Mouse (Mus musculus) ES-Bruce4 (cell line): ENCODE data around the gene Srprb.

Experiments used
- CTCF ChIP-seq: IDR thresholded peaks from one replicate; pipeline ENCODE4 v1.8.1; 2011; ENCODE audit warnings: low read depth, low read length
- POLR2A ChIP-seq: IDR thresholded peaks from one replicate; pipeline ENCODE4 v1.8.1; 2011; ENCODE audit warnings: low read length; ENCODE audit not compliant: insufficient read depth

- no peak for TF ChIP-seq CTCF
- TF ChIP-seq POLR2A, result no peak
Observed at GRCm38 (mm10) chr9:103143881-103144280, 58.1 kb downstream of the Srprb start.
